Mouse (Mus musculus): ENCODE data around the gene Mmp25. TPM values are rescaled to one million over a fixed set of nuclear protein-coding genes. Genes with fewer than 3 reads are reported as not detected.

Mmp25 gene
- under 1 TPM in 1 of 2 experiments, not detected in 1; 0.13 TPM for total RNA-seq (2021)
- long read RNA-seq, experiment 1: 0 reads
- long read RNA-seq, experiment 2: 0 reads

- DNase-seq: no peak
These were observed at the start of gene Mmp25 for GRCm38 (mm10) chr17:23644613-23645495. Mmp25 (minus strand) TSS chr17:23645277.

- DNase-seq: no peak
These were observed 49.4 kb upstream of the Mmp25 start for GRCm38 (mm10) chr17:23694491-23694890.

GRCm38 (mm10) chr17:23683856-23684672 lies 39.0 kb upstream of the Mmp25 start, which contains the start of gene Cldn9:
Cldn9 (minus strand) TSS chr17:23684026.
- DNase-seq: no peak

- DNase-seq: no peak
These were observed 38.1 kb upstream of the Mmp25 start for GRCm38 (mm10) chr17:23683226-23683625.

GRCm38 (mm10) chr17:23682530-23682929 lies 37.5 kb upstream of the Mmp25 start:
- no peak for DNase-seq

- no peak for DNase-seq
These were observed 37.0 kb upstream of the Mmp25 start for GRCm38 (mm10) chr17:23682092-23682491.

GRCm38 (mm10) chr17:23681086-23681485 lies 36.0 kb upstream of the Mmp25 start:
- DNase-seq: no peak

GRCm38 (mm10) chr17:23680336-23680735 lies 35.3 kb upstream of the Mmp25 start:
- no peak for DNase-seq

GRCm38 (mm10) chr17:23679127-23679835 lies 34.2 kb upstream of the Mmp25 start, which contains the start of gene Cldn6:
Cldn6 (plus strand) TSS chr17:23679249.
- no peak for DNase-seq

- DNase-seq: peak; percentile 90 to 93
These were observed 32.2 kb upstream of the Mmp25 start, which contains the start of gene Tnfrsf12a for GRCm38 (mm10) chr17:23677236-23677679. Tnfrsf12a (minus strand) TSS chr17:23677468.

- DNase-seq: peak; percentile 68 to 78
These were observed 31.5 kb upstream of the Mmp25 start for GRCm38 (mm10) chr17:23676473-23677031.

GRCm38 (mm10) chr17:23675564-23676281 lies 30.6 kb upstream of the Mmp25 start:
- peak; percentile 62 to 73 for DNase-seq

GRCm38 (mm10) chr17:23675127-23675526 lies 30.1 kb upstream of the Mmp25 start:
- peak; percentile 76 for DNase-seq

GRCm38 (mm10) chr17:23674271-23674952 lies 29.3 kb upstream of the Mmp25 start:
- peak; percentile 64 for DNase-seq

GRCm38 (mm10) chr17:23673424-23674073 lies 28.5 kb upstream of the Mmp25 start, which contains the start of the genes Hcfc1r1 and Thoc6:
Hcfc1r1 (plus strand) TSS chr17:23673596.
Thoc6 (minus strand) TSS chr17:23673882.
- peak; percentile 95 to 96 for DNase-seq

- no peak for DNase-seq
These were observed 27.7 kb upstream of the Mmp25 start for GRCm38 (mm10) chr17:23672761-23673160.

GRCm38 (mm10) chr17:23671519-23671918 lies 26.4 kb upstream of the Mmp25 start:
- DNase-seq: no peak

GRCm38 (mm10) chr17:23670516-23671074 lies 25.5 kb upstream of the Mmp25 start:
- no peak for DNase-seq

- DNase-seq: no peak
These were observed 20.4 kb upstream of the Mmp25 start for GRCm38 (mm10) chr17:23665511-23665910.

Measured in heart, adult 18-20 months (tissue).